Mouse (Mus musculus) adrenal gland (tissue): ENCODE measurements around the gene Rad51b.

ENCODE experiments used
- intact Hi-C: fragments of 180-260 bp; cut with DNase I; formaldehyde crosslinking; loops from one replicate; pipeline ENCODE4 v1.15.1; 2025

Rad51b gene

GRCm38 (mm10) chr12:79814312-79815091, 517.4 kb downstream of the Rad51b start:
- intact Hi-C loops = no loop called here

- intact Hi-C loops = no loop called here
Measured at GRCm38 (mm10) chr12:79816241-79816640, 519.2 kb downstream of the Rad51b start.

GRCm38 (mm10) chr12:79820228-79820958, 523.3 kb downstream of the Rad51b start:
- intact Hi-C loops = no loop called here

GRCm38 (mm10) chr12:79821901-79822300, 524.8 kb downstream of the Rad51b start:
- intact Hi-C loops = no loop called here

- intact Hi-C loops = no loop called here
Measured at GRCm38 (mm10) chr12:79822401-79822800, 525.3 kb downstream of the Rad51b start.

- intact Hi-C loops = no loop called here
Measured at GRCm38 (mm10) chr12:79825922-79826321, 528.8 kb downstream of the Rad51b start.

GRCm38 (mm10) chr12:79827233-79827692, 530.2 kb downstream of the Rad51b start:
- intact Hi-C loops = no loop called here

GRCm38 (mm10) chr12:79827735-79828134, 530.7 kb downstream of the Rad51b start:
- intact Hi-C loops = no loop called here

- intact Hi-C loops = no loop called here
Measured at GRCm38 (mm10) chr12:79830686-79831085, 533.6 kb downstream of the Rad51b start.

- intact Hi-C loops = no loop called here
Measured at GRCm38 (mm10) chr12:79832611-79833010, 535.5 kb downstream of the Rad51b start.

- intact Hi-C loops = no loop called here
Measured at GRCm38 (mm10) chr12:79835521-79835920, 538.4 kb downstream of the Rad51b start.

GRCm38 (mm10) chr12:79838181-79838961, 541.3 kb downstream of the Rad51b start:
- intact Hi-C loops = no loop called here

GRCm38 (mm10) chr12:79839096-79839941, 542.2 kb downstream of the Rad51b start:
- intact Hi-C loops = no loop called here

- intact Hi-C loops = no loop called here
Measured at GRCm38 (mm10) chr12:79840465-79840864, 543.4 kb downstream of the Rad51b start.

GRCm38 (mm10) chr12:79841248-79841647, 544.2 kb downstream of the Rad51b start:
- intact Hi-C loops = no loop called here

- intact Hi-C loops = no loop called here
Measured at GRCm38 (mm10) chr12:79842319-79842718, 545.2 kb downstream of the Rad51b start.

- intact Hi-C loops = no loop called here
Measured at GRCm38 (mm10) chr12:79843002-79843401, 545.9 kb downstream of the Rad51b start.

GRCm38 (mm10) chr12:79843496-79843895, 546.4 kb downstream of the Rad51b start:
- intact Hi-C loops = no loop called here

GRCm38 (mm10) chr12:79846247-79847151, 549.4 kb downstream of the Rad51b start:
- intact Hi-C loops = no loop called here

GRCm38 (mm10) chr12:79848539-79848938, 551.5 kb downstream of the Rad51b start:
- intact Hi-C loops = no loop called here
